Mouse (Mus musculus) E14TG2a.4 (cell line): Measurements from ENCODE around the gene Spint3.

ENCODE experiments used
- CTCF ChIP-seq: conservative IDR thresholded peaks from 2 replicates; pipeline ENCODE4 v1.5.1; 2014; ENCODE audit warnings: low read length
- NANOG ChIP-seq: IDR thresholded peaks from 2 replicates; pipeline ENCODE4 v1.6.1; 2014; ENCODE audit warnings: borderline replicate concordance, low read length, mixed read lengths

DNA sequence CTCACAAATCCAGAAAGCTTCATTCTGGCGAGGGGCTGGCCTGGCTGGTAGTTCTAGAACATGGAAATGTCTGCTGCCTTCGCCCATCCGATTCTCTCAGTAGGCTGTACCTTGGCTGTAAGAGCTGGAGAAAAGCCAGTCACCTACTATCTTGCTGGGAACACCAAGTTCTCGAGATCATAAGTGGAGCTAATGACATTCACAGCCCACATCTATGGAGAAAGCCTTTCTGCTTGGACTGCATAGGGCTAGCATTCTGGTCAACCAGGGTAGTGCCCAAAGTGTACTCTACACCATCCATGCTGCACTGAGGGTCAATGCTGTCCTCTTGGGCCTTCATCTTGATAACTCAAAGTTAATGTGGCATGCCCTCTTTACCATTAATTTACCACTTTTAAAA is 20.2 kb upstream of the Spint3 start, which contains the start of gene Eppin:
- no peak for TF ChIP-seq CTCF
- TF ChIP-seq NANOG, result no peak
